Mouse (Mus musculus): Measurements from ENCODE around the gene Pcmt1. TPM values are rescaled to one million over a fixed set of nuclear protein-coding genes. Genes with fewer than 3 reads are reported as not detected.

The Pcmt1 gene
- polyA plus RNA-seq, 1 experiment from 2014 or later = 114 TPM

DNA sequence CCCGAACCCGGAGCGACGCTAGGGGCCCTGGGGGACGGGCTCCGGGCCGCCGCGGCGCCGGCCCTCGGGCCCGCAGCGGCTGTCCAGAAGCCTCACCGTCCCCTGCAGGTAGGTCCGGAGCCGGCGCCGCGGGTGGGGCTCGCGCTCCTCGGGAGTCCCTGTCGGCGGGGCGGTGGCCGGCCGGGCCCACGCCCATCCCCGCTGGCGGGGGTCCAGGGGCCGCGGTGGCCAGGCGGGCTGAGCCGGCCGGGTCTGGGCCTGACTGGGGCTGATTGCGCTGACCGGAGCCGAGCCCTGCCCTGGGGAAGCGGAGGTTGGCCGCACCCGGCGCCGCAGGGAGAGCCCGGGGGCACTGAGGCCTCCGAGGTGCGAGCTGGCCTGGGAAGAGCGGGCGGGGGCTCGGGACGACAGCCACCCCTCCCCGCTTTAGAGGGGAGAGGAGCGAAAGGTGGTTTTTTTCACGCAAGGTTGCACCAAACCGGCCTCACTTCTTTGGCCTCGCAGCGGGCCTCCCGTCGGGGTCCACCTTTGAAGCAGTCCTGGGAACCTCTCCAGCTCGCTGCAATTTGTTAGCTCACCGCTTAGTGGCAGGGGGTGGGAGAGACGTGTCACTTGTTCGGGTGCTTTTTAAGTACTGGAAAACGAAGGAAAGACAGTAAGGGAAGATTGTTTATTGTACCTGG lies 548 bp upstream of the Pcmt1 start:
- H3K36me3 ChIP-seq = peaks cover 15% of the 10 kb centered on the region
- H3K4me1 ChIP-seq (replicated peaks) = peaks cover 16% of the 10 kb centered on the region
- under 1% methylated on average over 64 of the region's 64 CpGs for WGBS
- no peaks in the 10 kb centered on the region for H3K9me3 ChIP-seq
- H3K27ac ChIP-seq = peak overlapping the region; percentile 98
- peak overlapping the region; percentile 64 for H3K4me2 ChIP-seq (replicated peaks)
- peak overlapping the region; percentile 98 for H3K4me3 ChIP-seq (replicated peaks)
- H3K27me3 ChIP-seq (replicated peaks) = no peaks in the 10 kb centered on the region
- ATAC-seq = peak; percentile 90
- H3K9ac ChIP-seq = peak overlapping the region; percentile 99

DNA sequence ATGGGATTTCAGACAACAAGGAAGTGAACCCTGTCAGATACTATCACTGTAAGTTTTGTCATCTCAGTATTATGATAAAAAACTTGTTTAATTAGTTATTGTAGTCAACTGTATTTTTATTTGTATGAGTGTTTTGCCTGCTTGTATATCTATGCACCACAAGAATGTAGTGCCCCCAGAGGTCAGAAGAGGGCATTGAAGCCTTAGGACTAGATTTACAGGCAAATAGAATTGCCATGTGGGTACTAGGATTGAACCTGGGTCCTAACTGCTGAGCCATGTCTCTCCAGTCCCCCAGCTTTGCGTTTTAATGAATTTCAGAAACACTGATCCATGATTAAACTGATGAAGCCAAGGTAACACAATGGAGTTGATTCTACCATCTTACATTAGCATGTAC lies 7.3 kb downstream of the Pcmt1 start:
- no peaks in the 10 kb centered on the region for H3K9me3 ChIP-seq
- no peak overlapping the region for H3K9ac ChIP-seq
- H3K36me3 ChIP-seq = peaks cover 33% of the 10 kb centered on the region
- 74% methylated on average over 1 of the region's 1 CpGs for WGBS
- H3K4me3 ChIP-seq (replicated peaks) = no peak overlapping the region
- ATAC-seq = peak; percentile 55
- H3K4me2 ChIP-seq (replicated peaks) = no peak overlapping the region
- H3K27me3 ChIP-seq (replicated peaks) = no peaks in the 10 kb centered on the region
- H3K27ac ChIP-seq = no peak overlapping the region
- H3K4me1 ChIP-seq (replicated peaks) = no peaks in the 10 kb centered on the region

DNA sequence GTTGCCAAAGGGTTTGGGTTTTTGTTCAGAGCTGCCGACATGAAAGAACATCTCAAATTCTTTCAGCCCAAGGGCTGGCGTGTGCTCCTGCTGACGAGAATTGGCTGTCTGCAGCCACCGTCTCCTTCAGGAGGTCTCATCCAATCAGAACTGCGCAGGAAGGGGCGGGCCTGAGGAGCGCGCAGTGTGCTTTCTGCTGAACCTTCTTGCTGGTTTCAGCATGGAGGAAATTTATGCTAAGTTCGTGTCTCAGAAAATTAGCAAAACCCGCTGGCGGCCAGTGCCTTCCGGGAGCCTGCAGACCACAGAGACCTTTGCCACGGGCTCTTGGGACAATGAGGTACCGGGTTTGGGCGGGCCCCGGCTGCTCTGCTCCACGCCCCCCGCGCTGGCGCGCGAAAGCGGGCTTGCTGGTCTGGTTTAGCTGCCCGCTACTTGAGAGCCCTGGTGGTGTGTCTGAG lies 13.6 kb downstream of the Pcmt1 start, which contains the start of gene Nup43:
Nup43 (plus strand) TSS at position 162 of the 461 bp plus-strand sequence.
- Histone ChIP-seq H3K27me3 (replicated peaks) (no peaks in the 10 kb centered on the region), H3K4me1 (replicated peaks) (peaks cover 9% of the 10 kb centered on the region), H3K36me3 (peaks cover 8% of the 10 kb centered on the region; the same call in 1 of the 2 replicates), H3K4me3 (replicated peaks) (peak within 1 kb of the TSS; percentile 84), H3K27ac (peak within 1 kb of the TSS; percentile 77), H3K9ac (peak within 1 kb of the TSS; percentile 64), H3K9me3 (no peaks in the 10 kb centered on the region), H3K4me2 (replicated peaks) (peak within 1 kb of the TSS; percentile 75)
- peak; percentile 83 for ATAC-seq
- WGBS = under 1% methylated on average over 24 of the region's 24 CpGs

DNA sequence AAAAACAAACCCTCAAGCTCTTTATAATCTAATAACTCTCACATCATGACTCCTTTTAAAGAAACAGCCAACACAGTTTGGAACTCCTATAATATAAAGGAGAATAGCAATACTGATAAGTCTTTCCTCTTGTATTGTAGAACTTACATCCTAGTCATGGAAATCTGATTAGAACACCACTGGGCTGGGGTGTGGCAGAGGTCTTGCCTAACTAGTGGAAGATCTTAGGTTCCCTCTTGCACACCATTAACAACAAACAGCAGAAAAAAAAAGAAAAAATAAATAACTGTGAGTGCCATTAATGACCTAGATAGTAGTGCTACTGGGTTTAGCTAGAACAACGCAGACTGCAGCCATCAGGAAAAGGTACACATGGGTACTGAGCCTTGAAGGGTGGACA lies 16.0 kb downstream of the Pcmt1 start:
- Histone ChIP-seq H3K4me3 (replicated peaks) (no peak overlapping the region), H3K27ac (no peak overlapping the region), H3K36me3 (0 out of 2 replicates have a peak, but pooled peaks cover 1% of the 10 kb centered on the region), H3K9ac (no peak overlapping the region), H3K4me2 (replicated peaks) (no peak overlapping the region), H3K4me1 (replicated peaks) (peaks cover 9% of the 10 kb centered on the region), H3K9me3 (no peaks in the 10 kb centered on the region), H3K27me3 (replicated peaks) (no peaks in the 10 kb centered on the region)
- 88% methylated on average over 1 of the region's 1 CpGs for WGBS
- no peak for ATAC-seq

DNA sequence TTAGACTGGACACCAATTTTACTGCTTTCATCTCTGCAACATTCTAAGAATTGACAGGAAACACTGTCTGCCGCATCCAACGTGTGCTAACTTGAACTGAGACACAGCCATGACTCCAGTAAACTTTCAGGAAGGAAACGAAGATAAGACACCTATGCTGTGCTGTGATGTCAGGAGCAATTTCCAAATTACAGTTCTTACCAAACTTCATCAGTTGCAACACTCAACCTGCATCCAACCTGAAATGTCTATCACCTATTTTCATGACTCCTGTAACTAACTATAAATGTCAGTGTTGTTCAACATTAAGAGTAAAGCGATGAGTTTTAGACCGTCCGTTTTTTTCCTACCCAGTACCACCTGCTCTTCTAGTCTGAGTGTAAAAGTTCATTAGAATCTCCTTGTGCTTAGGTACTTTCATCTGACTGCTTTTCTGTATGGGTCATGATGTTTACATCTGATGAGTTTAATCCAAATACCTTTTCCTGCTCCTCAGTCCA lies 16.9 kb downstream of the Pcmt1 start:
- H3K9me3 ChIP-seq = no peaks in the 10 kb centered on the region
- no peak for ATAC-seq
- H3K27me3 ChIP-seq (replicated peaks) = no peaks in the 10 kb centered on the region
- H3K4me3 ChIP-seq (replicated peaks) = peak overlapping the region; percentile 94
- H3K9ac ChIP-seq = peak overlapping the region; percentile 81; the same call in 1 of the 2 replicates
- no peaks in the 10 kb centered on the region for H3K36me3 ChIP-seq
- H3K4me2 ChIP-seq (replicated peaks) = peak overlapping the region; percentile 82
- peak overlapping the region; percentile 94; the same call in 1 of the 2 replicates for H3K27ac ChIP-seq
- H3K4me1 ChIP-seq (replicated peaks) = peaks cover 9% of the 10 kb centered on the region
- 57% methylated on average over 6 of the region's 6 CpGs for WGBS

DNA sequence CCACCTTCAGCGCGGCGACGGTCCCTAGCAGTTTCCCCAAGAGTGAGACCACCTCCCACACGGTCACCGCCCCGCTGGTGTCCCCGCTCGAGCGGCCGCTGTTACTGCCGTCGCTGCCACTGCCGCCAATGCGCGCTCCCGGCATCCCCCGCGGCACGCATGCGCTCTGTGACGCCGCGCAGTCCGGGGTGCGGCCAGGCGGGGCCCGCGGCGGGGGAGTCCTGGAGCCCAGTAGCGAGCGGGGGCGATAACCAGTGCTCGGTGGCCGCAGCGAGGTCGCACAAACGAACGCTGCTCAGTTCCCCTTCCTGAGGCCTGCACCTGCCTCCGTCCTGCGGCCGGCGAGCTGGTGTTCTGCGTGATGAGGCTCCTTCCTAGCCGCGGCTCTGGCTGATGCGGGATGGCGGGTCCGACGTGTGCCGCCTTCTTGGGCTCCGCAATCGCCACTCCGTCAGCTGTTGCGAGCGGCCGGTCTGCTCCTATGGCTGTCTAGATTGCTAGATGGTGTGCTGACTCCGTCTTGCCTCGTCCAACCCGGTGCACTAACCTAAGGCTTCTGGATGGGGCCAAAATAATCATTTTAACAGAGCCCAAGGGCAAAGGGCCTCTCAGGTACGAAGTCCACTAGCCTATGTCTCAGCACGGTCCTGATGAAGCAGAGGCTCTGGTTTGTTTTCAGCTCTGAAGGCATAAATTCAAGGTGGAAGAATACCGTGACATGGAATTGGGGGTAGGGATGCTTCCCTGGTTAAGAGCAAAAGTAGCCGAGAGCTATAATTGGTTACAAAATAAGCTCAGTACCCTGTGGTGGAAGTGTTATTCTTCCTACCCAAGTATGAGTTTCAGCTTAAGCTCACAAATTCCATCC lies 17.5 kb downstream of the Pcmt1 start:
- peak overlapping the region; percentile 94 for H3K27ac ChIP-seq
- H3K36me3 ChIP-seq = no peaks in the 10 kb centered on the region
- H3K4me3 ChIP-seq (replicated peaks) = peak overlapping the region; percentile 94
- H3K4me1 ChIP-seq (replicated peaks) = peaks cover 8% of the 10 kb centered on the region
- peak overlapping the region; percentile 81 for H3K9ac ChIP-seq
- peak overlapping the region; percentile 82 for H3K4me2 ChIP-seq (replicated peaks)
- ATAC-seq = peak; percentile 93
- H3K9me3 ChIP-seq = no peaks in the 10 kb centered on the region
- no peaks in the 10 kb centered on the region for H3K27me3 ChIP-seq (replicated peaks)
- under 1% methylated on average over 64 of the region's 64 CpGs for WGBS

DNA sequence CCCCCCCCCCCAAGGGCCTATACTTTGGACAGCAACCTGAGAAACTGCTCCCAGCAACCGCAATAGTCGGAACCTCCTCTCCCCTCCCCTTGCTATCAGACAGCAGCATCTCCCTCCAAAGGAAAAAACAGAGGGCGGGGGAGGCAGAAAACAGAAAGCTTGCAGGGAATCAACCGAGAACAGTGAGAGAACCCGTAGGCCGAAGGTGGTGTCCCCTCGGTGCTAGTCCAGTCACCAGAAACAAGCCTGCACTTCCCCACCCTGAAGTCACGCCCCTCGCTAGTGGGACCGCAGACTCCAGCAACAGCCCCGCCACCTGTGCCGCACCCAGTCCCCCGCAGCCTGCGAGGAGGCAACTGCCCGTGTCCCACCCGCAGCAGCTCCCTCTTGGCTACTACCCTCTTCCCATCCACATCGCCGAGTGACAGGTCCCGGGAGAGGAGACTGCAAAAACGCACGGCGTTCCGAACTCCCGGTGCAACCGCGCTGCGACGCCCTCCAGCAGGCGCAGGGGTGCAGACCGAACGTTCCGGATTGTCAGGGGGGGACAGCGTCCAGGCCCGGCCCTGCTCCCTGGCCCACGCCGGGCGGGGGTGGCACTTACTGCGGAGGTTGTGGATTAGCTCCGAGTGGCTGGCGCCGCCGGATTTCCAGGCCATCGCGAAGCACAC lies 18.3 kb downstream of the Pcmt1 start:
- Histone ChIP-seq H3K27ac (peak overlapping the region; percentile 94), H3K9ac (peak overlapping the region; percentile 81), H3K4me3 (replicated peaks) (peak overlapping the region; percentile 94), H3K4me2 (replicated peaks) (peak overlapping the region; percentile 82), H3K36me3 (no peaks in the 10 kb centered on the region), H3K4me1 (replicated peaks) (0 out of 2 replicates have a peak, but pooled peaks cover 4% of the 10 kb centered on the region), H3K27me3 (replicated peaks) (no peaks in the 10 kb centered on the region), H3K9me3 (no peaks in the 10 kb centered on the region)
- ATAC-seq = peak; percentile 82
- under 1% methylated on average over 44 of the region's 44 CpGs for WGBS

DNA sequence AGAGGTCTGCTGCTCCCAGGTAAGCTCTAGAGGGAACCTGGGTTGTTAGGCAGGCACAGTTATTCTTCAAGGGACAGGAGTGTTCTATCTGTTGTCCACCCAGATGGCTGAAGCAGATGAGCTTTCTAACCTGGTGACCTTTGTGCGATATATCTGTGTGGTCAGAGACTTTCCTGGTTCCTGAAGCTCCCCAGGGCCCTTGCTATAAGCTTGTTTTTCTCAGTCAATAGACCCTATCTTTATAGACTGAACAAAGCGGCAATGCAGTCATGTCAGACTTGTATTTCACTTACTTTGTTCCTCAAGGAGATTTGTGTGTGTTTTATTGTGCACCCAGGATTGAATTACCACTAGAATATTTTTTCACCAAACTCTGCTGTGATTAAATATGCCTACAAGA lies 29.9 kb downstream of the Pcmt1 start:
- H3K36me3 ChIP-seq = peaks cover 7% of the 10 kb centered on the region; the same call in 1 of the 2 replicates
- ATAC-seq = no peak
- 94% methylated on average over 2 of the region's 2 CpGs for WGBS
- no peaks in the 10 kb centered on the region for H3K27me3 ChIP-seq (replicated peaks)
- no peaks in the 10 kb centered on the region for H3K9me3 ChIP-seq
- no peak overlapping the region for H3K4me2 ChIP-seq (replicated peaks)
- H3K4me3 ChIP-seq (replicated peaks) = no peak overlapping the region
- no peak overlapping the region for H3K9ac ChIP-seq
- H3K27ac ChIP-seq = no peak overlapping the region
- no peaks in the 10 kb centered on the region for H3K4me1 ChIP-seq (replicated peaks)

DNA sequence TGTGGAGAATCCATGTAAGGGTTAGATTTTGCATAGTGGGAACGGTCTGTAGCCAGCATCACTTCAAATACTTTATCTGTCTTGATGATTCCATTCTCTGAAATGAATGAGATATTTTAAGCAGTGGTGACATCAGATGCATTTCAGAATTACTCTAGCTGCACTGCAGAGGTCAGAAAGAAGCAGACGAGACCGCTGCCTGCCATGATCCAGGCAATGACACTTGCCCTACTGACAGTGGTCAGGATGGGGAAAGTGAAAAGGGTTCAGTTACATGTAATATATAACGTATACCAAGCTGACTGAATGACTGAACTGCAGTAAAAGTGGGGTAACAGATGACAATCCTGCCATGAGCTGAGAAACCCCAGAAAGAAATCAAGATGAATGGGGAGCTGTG lies 31.9 kb downstream of the Pcmt1 start:
- 87% methylated on average over 4 of the region's 4 CpGs for WGBS

DNA sequence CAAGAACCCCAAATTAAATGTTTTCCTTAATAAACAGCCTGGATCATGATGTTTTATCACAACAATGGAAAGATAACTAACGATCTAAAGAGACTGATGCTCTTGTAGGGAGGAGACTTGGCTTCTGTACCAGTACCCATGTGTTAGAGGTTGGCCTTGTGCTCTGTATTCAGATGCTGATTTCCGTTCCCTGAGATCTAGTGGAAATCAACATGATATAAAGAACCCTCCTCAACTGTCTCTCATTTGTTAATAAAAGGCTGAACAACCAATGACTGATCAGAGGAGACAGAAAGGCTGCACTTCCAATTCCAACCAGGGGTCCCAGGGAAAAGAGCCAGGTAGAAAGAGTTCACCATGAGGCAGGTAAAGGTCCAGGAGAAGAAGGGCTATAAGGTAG lies 35.0 kb downstream of the Pcmt1 start:
- Histone ChIP-seq H3K27ac (no peak overlapping the region), H3K9ac (no peak overlapping the region), H3K4me3 (replicated peaks) (no peak overlapping the region), H3K9me3 (no peaks in the 10 kb centered on the region), H3K4me1 (replicated peaks) (no peaks in the 10 kb centered on the region), H3K27me3 (replicated peaks) (no peaks in the 10 kb centered on the region), H3K4me2 (replicated peaks) (no peak overlapping the region), H3K36me3 (peaks cover 17% of the 10 kb centered on the region)
- WGBS = 88% methylated on average over 2 of the region's 2 CpGs
- ATAC-seq = no peak

More for the DNA sequence above, 31.9 kb downstream of the Pcmt1 start:
- H3K27me3 ChIP-seq (replicated peaks) = no peaks in the 10 kb centered on the region
- no peak overlapping the region for H3K27ac ChIP-seq
- peaks cover 7% of the 10 kb centered on the region; the same call in 1 of the 2 replicates for H3K36me3 ChIP-seq
- H3K4me2 ChIP-seq (replicated peaks) = no peak overlapping the region
- no peaks in the 10 kb centered on the region for H3K4me1 ChIP-seq (replicated peaks)
- ATAC-seq = no peak
- H3K4me3 ChIP-seq (replicated peaks) = no peak overlapping the region
- H3K9me3 ChIP-seq = no peaks in the 10 kb centered on the region
- H3K9ac ChIP-seq = no peak overlapping the region

DNA sequence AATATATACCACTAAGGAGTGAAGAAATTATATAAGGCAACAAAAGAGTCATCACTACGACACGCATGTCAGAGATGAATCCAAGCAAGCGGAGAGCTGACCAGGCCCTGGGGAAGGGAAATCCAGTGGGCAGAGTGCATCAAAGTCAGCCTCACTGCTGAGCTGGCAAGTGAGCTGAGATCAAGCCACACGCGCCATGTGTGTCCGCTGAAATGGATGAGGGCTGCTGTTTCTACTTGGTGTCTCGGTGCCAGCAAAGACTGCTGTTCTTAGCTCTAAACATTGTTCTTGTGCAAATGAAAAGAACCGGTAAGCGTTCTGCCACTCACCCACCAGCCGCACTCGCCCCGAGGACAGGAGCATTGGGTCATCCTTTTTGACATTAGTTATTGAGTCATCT lies 40.6 kb downstream of the Pcmt1 start:
- Histone ChIP-seq H3K4me2 (replicated peaks) (no peak overlapping the region), H3K9ac (no peak overlapping the region), H3K4me3 (replicated peaks) (no peak overlapping the region), H3K27me3 (replicated peaks) (no peaks in the 10 kb centered on the region), H3K36me3 (peaks cover 28% of the 10 kb centered on the region), H3K9me3 (no peaks in the 10 kb centered on the region), H3K27ac (no peak overlapping the region), H3K4me1 (replicated peaks) (no peaks in the 10 kb centered on the region)
- no peak for ATAC-seq
- WGBS = 96% methylated on average over 12 of the region's 12 CpGs
